Mouse (Mus musculus) brain, adult 2 months (tissue): ENCODE data around the gene Dpm1.

Source experiments
- DNase-seq: peaks from one replicate; pipeline ENCODE4 v3.0.0; 2011; ENCODE audit warnings: low read depth, low spot score

The Dpm1 gene

GRCm38 (mm10) chr2:168229116-168230025, 1.0 kb downstream of the Dpm1 start:
- DNase-seq: peak; percentile 63

GRCm38 (mm10) chr2:168223326-168223725, 7.1 kb downstream of the Dpm1 start:
- DNase-seq: no peak

- no peak for DNase-seq
Observed at GRCm38 (mm10) chr2:168213788-168214397, 16.5 kb downstream of the Dpm1 start.

- DNase-seq: no peak
Observed at GRCm38 (mm10) chr2:168207883-168208282, 22.5 kb downstream of the Dpm1 start.

GRCm38 (mm10) chr2:168206725-168207644, 23.4 kb downstream of the Dpm1 start, which contains the start of gene Adnp:
Adnp (minus strand) TSS chr2:168207112.
- DNase-seq: peak; percentile 98

- DNase-seq: peak; percentile 43
Observed at GRCm38 (mm10) chr2:168205681-168206631, 24.4 kb downstream of the Dpm1 start.

GRCm38 (mm10) chr2:168205265-168205664, 25.1 kb downstream of the Dpm1 start:
- DNase-seq: peak; percentile 98

- DNase-seq: no peak
Observed at GRCm38 (mm10) chr2:168204476-168204999, 25.9 kb downstream of the Dpm1 start.

- no peak for DNase-seq
Observed at GRCm38 (mm10) chr2:168200014-168200691, 30.2 kb downstream of the Dpm1 start.

GRCm38 (mm10) chr2:168199476-168199875, 30.9 kb downstream of the Dpm1 start:
- no peak for DNase-seq

- peak; percentile 24 for DNase-seq
Observed at GRCm38 (mm10) chr2:168198421-168198820, 32.0 kb downstream of the Dpm1 start.

- DNase-seq: no peak
Observed at GRCm38 (mm10) chr2:168195721-168196120, 34.7 kb downstream of the Dpm1 start.

GRCm38 (mm10) chr2:168193685-168194084, 36.7 kb downstream of the Dpm1 start:
- DNase-seq: no peak

GRCm38 (mm10) chr2:168191856-168192255, 38.5 kb downstream of the Dpm1 start:
- peak; percentile 35 for DNase-seq

- DNase-seq: no peak
Observed at GRCm38 (mm10) chr2:168175946-168176345, 54.4 kb downstream of the Dpm1 start.

- DNase-seq: peak; percentile 42
Observed at GRCm38 (mm10) chr2:168170167-168170685, 60.2 kb downstream of the Dpm1 start.

- no peak for DNase-seq
Observed at GRCm38 (mm10) chr2:168169800-168170113, 60.6 kb downstream of the Dpm1 start.

GRCm38 (mm10) chr2:168168892-168169799, 61.2 kb downstream of the Dpm1 start:
- DNase-seq: no peak

- DNase-seq: no peak
Observed at GRCm38 (mm10) chr2:168167781-168168180, 62.6 kb downstream of the Dpm1 start.
